Mouse (Mus musculus): ENCODE measurements around the gene Cutal.

GRCm38 (mm10) chr2:34847702-34848101, 26.5 kb upstream of the Cutal start:
- TF ChIP-seq CTCF (IDR thresholded peaks at IDR 0.05; ENCODE audit: low read depth) (no peak), EP300 (IDR thresholded peaks at IDR 0.05; ENCODE audit: low read depth) (no peak)

All from liver, embryonic 14.5 days (tissue).